Mouse (Mus musculus) brown adipose tissue, adult 24 weeks (tissue): ENCODE measurements around the gene Ppp1r1c. TPM values are rescaled to one million over a fixed set of nuclear protein-coding genes. Genes with fewer than 3 reads are reported as not detected.

Source experiments
- H3K27ac ChIP-seq: fragments of 200-500 bp; replicated peaks from 2 replicates; pipeline ENCODE4 v1.5.1; 2012; ENCODE audit warnings: low read depth, mild to moderate bottlenecking, low read length
- H3K4me1 ChIP-seq: fragments of 200-500 bp; 2 replicates; pipeline ENCODE4 v1.6.1; 2012; ENCODE audit warnings: low read length, mixed read lengths; ENCODE audit not compliant: control insufficient read depth, insufficient read depth, insufficient read length
- H3K4me3 ChIP-seq: fragments of 200-500 bp; 2 replicates; pipeline ENCODE4 v1.5.1; 2012; ENCODE audit warnings: low read depth, mild to moderate bottlenecking, low read length, moderate library complexity; ENCODE audit not compliant: insufficient read depth
- polyA plus RNA-seq: library from polyadenylated mRNA; stranded (reverse); fragments of >200 nt; gene quantifications from 2 replicates; pipeline ENCODE4 v1.2.4, GENCODE M21; 2012; ENCODE audit not compliant: missing spikeins, insufficient read depth, insufficient read length

The Ppp1r1c gene
- polyA plus RNA-seq, 1 experiment, result not detected

GRCm38 (mm10) chr2:79865275-79865999 lies 157.9 kb downstream of the Ppp1r1c start:
- Histone ChIP-seq H3K27ac (no peak overlapping the region), H3K4me1 (no peaks in the 10 kb centered on the region), H3K4me3 (no peak overlapping the region)

Other genes with a start within 250 kb of the Ppp1r1c start
- 63.1 and 81.4 TPM in 2 replicates for gene Itprid2, start 72.4 kb upstream of the Ppp1r1c start, polyA plus RNA-seq